Mouse (Mus musculus) brain, embryonic 14.5 days (tissue): ENCODE data around the gene Ascc1.

ENCODE experiments used
- CTCF ChIP-seq: fragments of 200-500 bp; IDR thresholded peaks from 2 replicates; pipeline ENCODE4 v1.5.1; 2012; ENCODE audit warnings: inconsistent platforms, mild to moderate bottlenecking, moderate library complexity, borderline replicate concordance; ENCODE audit not compliant: insufficient read depth, insufficient read length; ENCODE audit errors: extremely low read depth
- POLR2A ChIP-seq: fragments of 200-500 bp; IDR thresholded peaks from 2 replicates; pipeline ENCODE4 v1.6.1; 2012; ENCODE audit warnings: mild to moderate bottlenecking, inconsistent platforms, borderline replicate concordance; ENCODE audit not compliant: poor library complexity, insufficient read depth, insufficient read length, severe bottlenecking; ENCODE audit errors: extremely low read depth

- TF ChIP-seq CTCF (no peak), POLR2A (no peak)
These were observed 105.9 kb downstream of the Ascc1 start for GRCm38 (mm10) chr10:60108321-60109111.
